Mouse (Mus musculus): ENCODE results near the gene Znrd1as. TPM values are rescaled to one million over a fixed set of nuclear protein-coding genes. Genes with fewer than 3 reads are reported as not detected.

Znrd1as gene
- polyA plus RNA-seq, 1 experiment = 0.85 TPM

GRCm38 (mm10) chr17:36992336-36993104 lies 34.1 kb downstream of the Znrd1as start:
- H3K36me3 ChIP-seq (replicated peaks; ENCODE audit: low read length) = no peaks in the 10 kb centered on the region
- no peak for TF ChIP-seq FLI1 (IDR thresholded peaks at IDR 0.05; ENCODE audit: low read length)
- TF ChIP-seq GATA1 (IDR thresholded peaks at IDR 0.05; ENCODE audit: borderline replicate concordance, low read length) = no peak
- H3K9me3 ChIP-seq = no peaks in the 10 kb centered on the region; the same call in 1 of the 2 replicates
- peak overlapping the region; percentile 81 for H3K4me3 ChIP-seq (replicated peaks)
- peaks cover 50% of the 10 kb centered on the region for H3K4me1 ChIP-seq
- H3K27me3 ChIP-seq (replicated peaks) = peaks cover 17% of the 10 kb centered on the region

GRCm38 (mm10) chr17:36993770-36994325 lies 35.5 kb downstream of the Znrd1as start:
- Histone ChIP-seq H3K4me3 (replicated peaks) (no peak overlapping the region), H3K4me1 (peaks cover 43% of the 10 kb centered on the region)

DNA sequence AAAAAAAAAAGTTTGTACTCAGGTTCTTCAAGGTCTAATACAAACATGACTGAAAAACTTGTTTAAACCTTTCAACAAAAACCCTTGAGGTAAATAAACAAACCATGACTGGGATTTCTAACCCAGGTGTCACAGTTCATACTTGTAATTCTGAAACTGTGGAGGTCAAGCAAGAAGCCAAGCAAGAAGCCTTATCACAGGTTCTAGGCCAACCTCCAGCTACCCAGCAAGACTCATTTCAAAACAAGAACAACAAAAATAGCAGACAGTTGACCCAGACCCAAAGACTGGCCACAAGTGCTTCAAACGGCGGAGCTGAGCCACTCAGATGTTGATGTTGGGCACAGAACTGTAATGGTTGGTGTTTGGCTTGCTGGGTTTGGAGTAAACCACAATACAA lies 36.1 kb downstream of the Znrd1as start:
- peaks cover 42% of the 10 kb centered on the region for H3K4me1 ChIP-seq
- no peaks in the 10 kb centered on the region for H3K9me3 ChIP-seq
- no peaks in the 10 kb centered on the region for H3K27me3 ChIP-seq (replicated peaks)
- TF ChIP-seq FLI1 (IDR thresholded peaks at IDR 0.05; ENCODE audit: low read length) (no peak), GATA1 (IDR thresholded peaks at IDR 0.05; ENCODE audit: borderline replicate concordance, low read length) (no peak)
- no peaks in the 10 kb centered on the region for H3K36me3 ChIP-seq (replicated peaks; ENCODE audit: low read length)
- no peak overlapping the region for H3K4me3 ChIP-seq (replicated peaks)

More at GRCm38 (mm10) chr17:36993770-36994325, 35.5 kb downstream of the Znrd1as start:
- no peaks in the 10 kb centered on the region for H3K36me3 ChIP-seq (replicated peaks; ENCODE audit: low read length)
- no peaks in the 10 kb centered on the region for H3K9me3 ChIP-seq
- TF ChIP-seq FLI1 (IDR thresholded peaks at IDR 0.05; ENCODE audit: low read length) (no peak), GATA1 (IDR thresholded peaks at IDR 0.05; ENCODE audit: borderline replicate concordance, low read length) (no peak)
- H3K27me3 ChIP-seq (replicated peaks) = peaks cover 4% of the 10 kb centered on the region

GRCm38 (mm10) chr17:36995448-36995847 lies 37.1 kb downstream of the Znrd1as start:
- Histone ChIP-seq H3K36me3 (replicated peaks; ENCODE audit: low read length) (no peaks in the 10 kb centered on the region), H3K27me3 (replicated peaks) (no peaks in the 10 kb centered on the region), H3K9me3 (no peaks in the 10 kb centered on the region), H3K4me1 (peaks cover 52% of the 10 kb centered on the region), H3K4me3 (replicated peaks) (no peak overlapping the region)
- TF ChIP-seq FLI1 (IDR thresholded peaks at IDR 0.05; ENCODE audit: low read length) (no peak), GATA1 (IDR thresholded peaks at IDR 0.05; ENCODE audit: borderline replicate concordance, low read length) (no peak)

DNA sequence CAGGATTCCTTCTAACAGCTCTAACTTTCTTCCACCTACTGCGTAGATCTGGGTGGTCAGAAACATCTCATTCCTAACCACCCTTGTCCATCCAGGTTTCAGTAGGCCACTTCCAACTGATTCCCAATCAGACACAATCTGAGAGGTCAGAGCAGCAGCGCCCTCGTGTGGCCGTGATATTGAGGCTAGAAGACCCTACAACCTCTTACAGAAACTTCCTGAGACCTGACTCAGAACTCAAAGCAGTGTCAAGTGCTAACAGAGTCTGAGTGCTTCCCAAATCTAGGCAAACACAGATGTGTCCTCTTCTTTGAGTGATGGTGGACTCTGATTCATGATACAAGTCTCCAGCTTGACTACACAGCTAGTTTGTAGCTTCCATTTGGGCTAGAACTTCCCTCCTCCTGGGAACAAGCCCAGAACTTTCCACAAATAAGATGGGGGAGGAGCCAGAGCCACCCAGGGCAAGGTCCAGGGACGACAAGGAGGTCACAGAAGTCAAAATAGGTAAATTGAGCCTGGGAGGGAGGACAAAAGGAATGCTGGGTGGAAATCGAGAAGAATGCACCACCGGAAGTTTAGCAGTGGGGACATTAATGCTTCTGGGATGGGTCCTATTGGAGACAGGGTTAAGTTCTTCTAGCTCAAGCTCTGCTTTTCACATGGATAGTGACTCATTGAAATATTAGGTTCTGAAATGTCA lies 38.8 kb downstream of the Znrd1as start:
- TF ChIP-seq GATA1 (IDR thresholded peaks at IDR 0.05; ENCODE audit: borderline replicate concordance, low read length) = no peak
- TF ChIP-seq FLI1 (IDR thresholded peaks at IDR 0.05; ENCODE audit: low read length) = no peak
- Histone ChIP-seq H3K4me1 (peaks cover 44% of the 10 kb centered on the region), H3K9me3 (no peaks in the 10 kb centered on the region), H3K36me3 (replicated peaks; ENCODE audit: low read length) (no peaks in the 10 kb centered on the region), H3K27me3 (replicated peaks) (no peaks in the 10 kb centered on the region), H3K4me3 (replicated peaks) (no peak overlapping the region)

DNA sequence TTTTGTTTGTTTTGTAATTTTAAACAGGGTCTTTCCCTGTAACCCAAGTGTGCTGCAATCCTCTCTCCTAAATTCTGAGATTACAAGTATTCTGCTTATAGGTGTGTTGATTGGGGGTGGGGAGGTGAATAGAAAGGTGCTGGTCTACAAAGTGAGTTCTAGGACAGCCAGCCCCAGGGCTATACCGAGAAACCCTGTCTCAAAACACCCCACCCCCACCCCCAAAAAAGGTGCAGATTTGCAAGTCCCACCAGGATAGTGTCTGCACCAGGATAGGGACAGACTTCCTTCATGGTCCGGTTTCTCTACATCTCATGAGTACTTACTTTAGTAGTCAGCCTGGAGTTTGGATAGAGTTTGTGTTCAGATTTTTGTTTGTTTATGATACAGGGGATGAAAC lies 40.1 kb downstream of the Znrd1as start:
- Histone ChIP-seq H3K4me1 (peaks cover 46% of the 10 kb centered on the region), H3K36me3 (replicated peaks; ENCODE audit: low read length) (no peaks in the 10 kb centered on the region), H3K4me3 (replicated peaks) (no peak overlapping the region), H3K27me3 (replicated peaks) (peaks cover 11% of the 10 kb centered on the region), H3K9me3 (no peaks in the 10 kb centered on the region)
- TF ChIP-seq FLI1 (IDR thresholded peaks at IDR 0.05; ENCODE audit: low read length) = no peak
- TF ChIP-seq GATA1 (IDR thresholded peaks at IDR 0.05; ENCODE audit: borderline replicate concordance, low read length) = no peak

- no peaks in the 10 kb centered on the region for H3K9me3 ChIP-seq
- TF ChIP-seq FLI1 (IDR thresholded peaks at IDR 0.05; ENCODE audit: low read length) (no peak), GATA1 (IDR thresholded peaks at IDR 0.05; ENCODE audit: borderline replicate concordance, low read length) (no peak)
- peaks cover 19% of the 10 kb centered on the region for H3K27me3 ChIP-seq (replicated peaks)
- H3K36me3 ChIP-seq (replicated peaks; ENCODE audit: low read length) = no peaks in the 10 kb centered on the region
- H3K4me1 ChIP-seq = peaks cover 35% of the 10 kb centered on the region
- no peak within 1 kb of the TSS for H3K4me3 ChIP-seq (replicated peaks)
These were observed 42.5 kb downstream of the Znrd1as start, which contains the start of gene Zfp57 for GRCm38 (mm10) chr17:37000863-37001262. Gene Zfp57, plus strand, starts transcription at chr17:37001163.

- H3K9me3 ChIP-seq = no peaks in the 10 kb centered on the region
- no peaks in the 10 kb centered on the region for H3K36me3 ChIP-seq (replicated peaks; ENCODE audit: low read length)
- peaks cover 19% of the 10 kb centered on the region for H3K27me3 ChIP-seq (replicated peaks)
- H3K4me1 ChIP-seq = peaks cover 29% of the 10 kb centered on the region
- peak overlapping the region; percentile 90 for H3K4me3 ChIP-seq (replicated peaks)
- TF ChIP-seq GATA1 (IDR thresholded peaks at IDR 0.05; ENCODE audit: borderline replicate concordance, low read length) (no peak), FLI1 (IDR thresholded peaks at IDR 0.05; ENCODE audit: low read length) (no peak)
These were observed 44.3 kb downstream of the Znrd1as start for GRCm38 (mm10) chr17:37002364-37003330.

GRCm38 (mm10) chr17:37003366-37003765 lies 45.0 kb downstream of the Znrd1as start:
- no peaks in the 10 kb centered on the region for H3K36me3 ChIP-seq (replicated peaks; ENCODE audit: low read length)
- peaks cover 19% of the 10 kb centered on the region for H3K27me3 ChIP-seq (replicated peaks)
- H3K4me3 ChIP-seq (replicated peaks) = peak overlapping the region; percentile 90
- TF ChIP-seq FLI1 (IDR thresholded peaks at IDR 0.05; ENCODE audit: low read length) = no peak
- TF ChIP-seq GATA1 (IDR thresholded peaks at IDR 0.05; ENCODE audit: borderline replicate concordance, low read length) = no peak
- peaks cover 30% of the 10 kb centered on the region for H3K4me1 ChIP-seq
- H3K9me3 ChIP-seq = no peaks in the 10 kb centered on the region
